Mouse (Mus musculus) CD8-positive naive resting alpha-beta T cell, adult 2 months (primary cell): ENCODE data around the gene R3hdm2.

Experiments used
- DNase-seq, 2 experiments: peaks; one replicate each; pipeline ENCODE4 v3.0.0; 2022; ENCODE audit warnings: low read depth in 2 of 2, low spot score in 2 of 2

The R3hdm2 gene

GRCm38 (mm10) chr10:127352766-127353165 is 27.4 kb upstream of the R3hdm2 start:
- DNase-seq = no peak

- DNase-seq = no peak
Measured at GRCm38 (mm10) chr10:127353909-127354895, 25.9 kb upstream of the R3hdm2 start, which contains the start of gene Inhbe. Gene Inhbe (minus strand): TSS chr10:127354411.

- DNase-seq = no peak
Measured at GRCm38 (mm10) chr10:127355336-127355735, 24.8 kb upstream of the R3hdm2 start.

- DNase-seq = no peak
Measured at GRCm38 (mm10) chr10:127360714-127361113, 19.4 kb upstream of the R3hdm2 start.

GRCm38 (mm10) chr10:127367116-127367515 is 13.0 kb upstream of the R3hdm2 start:
- no peak for DNase-seq

GRCm38 (mm10) chr10:127368273-127368672 is 11.9 kb upstream of the R3hdm2 start:
- no peak for DNase-seq

DNA sequence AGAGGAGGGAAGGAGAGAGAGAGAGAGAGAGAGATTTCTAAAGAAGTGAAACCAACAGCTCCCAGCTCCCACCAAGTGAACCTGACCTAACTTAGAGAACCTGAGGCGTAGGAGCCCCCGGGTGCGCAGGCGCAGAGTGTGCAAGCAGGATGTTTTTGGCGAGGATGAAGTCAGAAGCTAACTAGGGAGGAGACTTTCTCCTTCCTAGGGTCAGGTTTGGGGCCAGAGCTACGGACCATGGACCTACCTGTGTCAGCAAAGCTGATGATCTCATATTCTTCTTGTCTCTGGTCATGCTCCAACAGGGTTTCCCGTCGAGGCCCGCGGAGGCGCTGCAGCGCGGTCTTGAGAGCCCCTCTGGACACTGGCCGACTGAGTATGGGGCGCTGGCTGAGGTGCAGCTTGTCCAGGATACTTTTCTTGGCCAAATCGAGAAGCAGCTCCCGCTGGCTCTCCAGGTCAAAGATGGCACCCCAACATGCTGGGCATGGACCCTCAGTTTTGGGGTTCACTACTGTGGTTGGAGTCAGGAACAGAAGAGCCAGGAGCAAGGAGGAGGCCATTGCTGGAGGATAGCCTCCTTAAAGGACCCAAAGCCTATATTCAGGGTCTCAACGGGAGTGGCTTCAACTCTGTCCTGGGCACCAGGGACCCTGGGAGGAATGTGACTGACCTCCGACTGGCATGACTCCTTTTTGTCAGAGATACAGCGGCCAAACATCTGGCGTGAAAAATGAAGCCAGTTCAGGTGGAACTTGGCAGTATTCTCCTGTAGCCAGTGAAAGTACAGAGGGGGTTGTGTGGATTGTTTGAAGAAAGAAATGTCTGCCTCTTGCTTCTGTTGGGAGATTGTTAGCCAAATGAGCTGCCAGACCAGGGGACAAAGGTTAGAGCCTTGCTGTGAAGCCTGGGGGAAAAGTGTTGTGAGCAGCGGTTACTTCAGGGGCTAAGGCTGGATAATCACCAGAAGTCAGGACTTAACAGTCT is 10.0 kb upstream of the R3hdm2 start, which contains the start of gene Inhbc:
TSS of gene Inhbc (minus strand) at position 598 of the 987 bp plus-strand sequence.
- DNase-seq = no peak

- no peak for DNase-seq
Measured at GRCm38 (mm10) chr10:127371023-127371422, 9.1 kb upstream of the R3hdm2 start.

DNA sequence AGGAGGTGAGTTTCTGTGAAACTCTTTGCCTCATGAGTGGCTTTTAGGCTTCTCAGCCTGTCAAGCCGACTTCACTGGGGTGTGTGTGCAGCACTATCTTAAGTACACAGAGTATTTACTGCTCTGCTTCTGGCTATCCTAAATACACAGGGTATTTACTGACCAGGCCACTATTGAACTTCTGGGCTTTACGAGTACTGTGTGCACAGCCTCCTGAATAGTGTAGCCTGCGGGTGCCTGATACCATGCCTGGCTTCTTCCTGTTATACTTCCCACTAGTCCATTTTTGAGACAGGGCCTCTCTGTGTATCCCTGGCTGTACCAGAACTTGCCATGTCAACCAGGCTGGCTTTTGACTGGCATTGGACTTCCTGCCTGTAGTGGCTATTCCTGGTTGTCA is 2.4 kb upstream of the R3hdm2 start:
- no peak for DNase-seq

DNA sequence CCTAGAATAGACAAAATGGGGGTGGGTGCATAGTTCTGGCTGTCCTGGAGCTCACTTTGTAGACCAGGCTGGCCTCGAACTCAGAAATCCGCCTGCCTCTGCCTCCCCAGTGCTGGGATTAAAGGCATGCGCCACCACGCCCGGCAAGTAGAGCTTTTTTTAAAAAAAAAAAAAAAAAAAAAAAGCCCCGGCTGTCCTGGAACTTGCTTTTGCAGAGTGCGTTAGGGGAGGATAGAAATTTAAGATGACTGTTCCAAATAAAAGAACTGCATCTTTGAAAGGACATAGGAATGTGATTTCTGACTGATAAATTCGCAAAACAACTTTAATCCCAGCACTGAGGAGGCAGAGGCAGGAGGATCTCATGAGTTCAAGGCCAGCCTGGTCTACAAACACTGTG is 473 bp upstream of the R3hdm2 start:
- DNase-seq = no peak

DNA sequence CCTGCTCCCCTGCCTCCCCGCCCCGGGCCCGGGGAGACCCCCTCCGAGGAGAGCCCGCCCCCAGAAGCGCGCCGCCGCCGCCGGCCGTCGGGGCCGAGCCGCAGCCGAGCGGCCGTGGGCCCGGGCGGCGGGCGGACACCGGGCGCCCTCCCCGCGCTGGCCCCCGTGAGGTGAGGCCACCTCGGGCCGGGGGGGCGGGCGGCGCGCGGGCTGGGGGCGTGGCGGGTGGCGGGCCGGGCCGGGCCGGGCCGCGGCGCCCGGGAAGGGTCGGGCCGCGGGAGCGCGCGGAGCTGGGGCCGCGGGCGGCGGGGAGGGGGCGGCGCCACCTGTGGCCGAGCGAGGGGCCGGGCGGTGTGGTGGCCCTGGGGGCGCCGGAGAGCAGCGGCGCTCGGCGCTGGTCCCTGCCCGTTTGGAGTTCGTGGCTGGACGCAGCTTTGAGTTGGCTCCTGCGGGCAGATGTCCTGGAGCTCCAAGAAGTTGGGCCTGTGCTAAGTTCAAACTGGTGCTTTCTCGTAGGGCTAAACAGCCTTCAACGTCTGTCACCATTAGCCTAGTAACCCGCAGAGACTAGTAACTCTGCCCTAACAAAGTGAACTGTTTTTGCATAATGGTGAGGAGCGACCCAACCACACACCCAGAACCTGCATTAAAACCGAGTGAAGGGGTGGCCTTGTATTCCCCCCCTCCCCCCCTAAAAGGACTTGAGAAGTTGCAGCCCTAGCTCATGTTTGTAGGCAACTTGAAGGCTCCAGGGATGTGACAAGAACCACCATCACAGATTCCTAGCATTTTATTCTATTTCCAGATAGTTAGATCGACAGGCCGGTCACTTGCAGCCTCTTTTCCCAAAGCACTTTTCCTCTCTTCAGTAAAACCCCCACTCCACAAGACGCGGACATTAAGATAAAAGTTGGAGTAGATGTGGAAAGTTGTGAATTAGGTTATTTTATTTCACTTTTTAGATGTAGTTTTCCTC is 928 bp downstream of the R3hdm2 start:
- peak; percentile 24 to 31 for DNase-seq

GRCm38 (mm10) chr10:127381743-127382134 is 1.6 kb downstream of the R3hdm2 start:
- DNase-seq = no peak

DNA sequence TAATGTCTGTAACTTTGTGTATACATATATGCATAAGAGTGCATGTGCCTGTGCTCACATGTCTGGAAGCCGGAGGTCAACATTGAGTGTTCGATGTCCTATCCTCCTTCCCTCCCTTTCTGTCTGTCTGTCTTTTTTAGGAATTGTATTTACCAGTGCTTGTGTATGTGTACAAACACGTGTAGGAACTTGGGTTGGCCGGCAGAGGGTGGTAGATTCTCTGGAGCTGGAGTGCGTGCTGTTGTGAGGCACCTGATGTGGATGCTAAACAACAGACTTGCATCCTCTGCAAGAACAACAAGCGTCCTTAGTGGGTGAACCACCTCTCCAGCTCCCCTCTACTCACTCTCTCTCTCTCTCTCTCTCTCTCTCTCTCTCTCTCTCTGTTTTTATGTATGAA is 11.6 kb downstream of the R3hdm2 start:
- no peak for DNase-seq

- no peak for DNase-seq
Measured at GRCm38 (mm10) chr10:127404701-127405100, 24.6 kb downstream of the R3hdm2 start.

DNA sequence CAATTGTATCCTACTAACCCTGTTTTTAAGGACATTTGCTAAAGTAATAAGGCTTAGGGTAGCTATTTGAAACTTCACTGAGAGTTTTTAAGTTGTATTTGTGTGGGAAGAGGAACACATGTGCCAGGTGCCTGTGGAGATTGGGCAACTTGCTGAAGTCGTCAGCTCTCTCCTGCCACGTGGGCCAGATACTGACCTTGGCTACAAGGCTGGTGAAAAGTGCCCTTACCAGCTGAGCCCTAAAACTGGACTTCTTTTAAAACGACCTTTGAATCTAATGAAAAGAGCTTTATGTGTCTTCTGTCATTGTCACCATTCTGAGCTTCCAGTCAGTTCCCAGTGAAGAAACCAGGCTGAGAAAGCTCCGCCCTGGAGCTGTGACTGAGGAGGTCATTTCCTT is 27.3 kb downstream of the R3hdm2 start:
- DNase-seq = no peak

DNA sequence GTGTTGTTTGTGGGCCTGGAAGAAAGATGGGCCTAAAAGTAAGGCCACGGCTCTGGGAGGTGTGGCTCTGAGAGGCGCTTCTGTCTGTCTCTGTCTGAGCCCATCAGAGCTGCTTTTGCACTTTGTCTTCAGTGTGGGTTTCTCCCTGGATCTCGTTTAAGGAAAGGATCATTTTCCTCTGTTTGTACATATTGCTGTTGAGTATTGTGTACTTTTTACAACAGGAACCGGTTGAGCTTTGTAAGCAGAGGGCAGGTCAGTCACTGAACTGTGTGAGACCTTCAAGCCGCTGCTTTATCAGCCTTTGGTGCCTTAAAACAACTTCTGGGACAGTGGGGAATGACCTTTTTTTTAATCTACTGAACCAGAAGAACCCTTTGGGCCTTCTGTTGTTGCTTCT is 32.0 kb downstream of the R3hdm2 start:
- no peak for DNase-seq

- no peak for DNase-seq
Measured at GRCm38 (mm10) chr10:127412776-127413175, 32.6 kb downstream of the R3hdm2 start.

DNA sequence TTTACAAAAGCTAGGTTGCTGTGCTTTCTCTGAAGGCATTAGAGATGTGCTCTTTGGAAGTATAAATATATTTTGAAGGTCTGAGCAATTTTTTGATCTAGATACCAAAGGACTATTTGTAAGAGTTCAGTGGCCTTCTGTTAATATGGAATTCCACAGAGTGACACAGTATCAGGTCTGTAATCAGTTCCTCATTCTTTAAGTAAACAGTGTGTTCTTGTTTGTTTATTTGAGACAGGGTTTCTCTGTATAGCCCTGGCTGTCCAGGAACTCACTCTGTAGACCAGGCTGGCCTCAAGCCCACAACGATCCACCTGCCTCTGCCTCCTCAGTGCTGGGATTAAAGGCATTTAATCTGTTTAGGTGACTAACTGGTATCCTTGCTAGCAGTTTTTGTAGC is 33.5 kb downstream of the R3hdm2 start:
- no peak for DNase-seq

GRCm38 (mm10) chr10:127414141-127414540 is 34.0 kb downstream of the R3hdm2 start:
- no peak for DNase-seq

- no peak for DNase-seq
Measured at GRCm38 (mm10) chr10:127420131-127420530, 40.0 kb downstream of the R3hdm2 start.
